Mouse (Mus musculus): ENCODE measurements around the gene Ghdc.

The Ghdc gene

GRCm38 (mm10) chr11:100781763-100782475 lies 11.2 kb upstream of the Ghdc start:
- DNase-seq: no peak

- no peak for DNase-seq
Observed at GRCm38 (mm10) chr11:100780247-100780646, 9.5 kb upstream of the Ghdc start.

- DNase-seq: no peak
Observed at GRCm38 (mm10) chr11:100778069-100778468, 7.3 kb upstream of the Ghdc start.

- DNase-seq: no peak
Observed at GRCm38 (mm10) chr11:100775921-100776320, 5.2 kb upstream of the Ghdc start.

DNA sequence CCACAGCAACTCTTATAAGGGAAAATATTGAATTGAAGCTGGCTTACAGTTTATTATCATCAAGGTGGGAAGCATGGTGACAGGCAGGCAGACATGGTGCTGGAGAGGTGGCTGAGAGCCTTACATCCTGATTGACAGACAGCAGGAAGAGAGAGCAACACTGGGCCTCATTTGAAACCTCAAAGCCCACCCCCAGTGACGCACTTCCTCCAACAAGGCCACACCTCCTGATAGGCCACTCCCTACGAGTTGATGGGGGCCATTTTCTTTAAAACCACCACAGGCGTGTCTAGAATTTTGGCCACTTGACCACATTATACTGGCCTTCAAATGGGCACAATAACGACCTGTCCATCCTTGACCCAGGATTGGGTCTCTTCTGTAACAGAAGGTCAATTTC lies 3.5 kb upstream of the Ghdc start:
- DNase-seq: no peak

DNA sequence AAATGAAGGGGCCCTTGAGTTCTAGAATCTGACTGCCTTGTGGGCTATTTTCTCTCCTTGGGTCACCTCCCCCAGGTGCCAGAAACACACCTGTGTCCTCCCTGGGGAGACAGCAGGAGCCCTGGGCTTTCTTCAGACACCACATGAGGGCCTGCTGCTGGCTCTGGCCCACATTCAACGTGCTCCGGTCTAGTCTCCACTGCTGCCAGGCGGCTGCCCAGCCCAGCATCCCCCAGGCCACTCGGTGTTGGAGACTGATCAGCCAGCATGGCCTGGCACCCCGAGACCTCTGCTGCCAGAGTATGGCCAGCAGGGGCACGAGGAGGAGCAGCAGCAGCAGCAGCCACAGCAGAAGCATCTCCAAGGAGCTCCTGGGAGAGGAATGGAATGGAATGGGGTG lies 777 bp downstream of the Ghdc start:
- peak; percentile 40 to 51 for DNase-seq

DNA sequence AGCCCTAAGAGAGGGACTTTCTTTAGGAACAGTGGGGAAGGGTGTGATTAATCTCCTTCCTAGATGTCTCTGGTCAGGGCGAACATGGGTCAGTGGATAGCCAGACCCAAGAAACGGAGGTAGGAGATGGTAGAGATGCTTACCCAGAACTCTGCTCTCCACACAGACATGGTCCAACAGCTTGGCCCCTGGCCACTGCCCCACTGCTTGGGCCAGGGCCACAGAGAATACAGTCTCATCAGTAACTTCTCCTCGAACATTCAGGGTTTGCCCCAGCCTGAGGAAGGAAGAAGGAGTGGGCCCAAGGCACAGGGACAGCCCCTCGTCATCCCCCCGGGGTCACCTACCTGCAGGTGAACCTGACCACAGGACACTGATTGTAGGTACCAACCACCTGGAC lies 2.9 kb downstream of the Ghdc start:
- DNase-seq: no peak

GRCm38 (mm10) chr11:100766726-100767125 lies 4.0 kb downstream of the Ghdc start:
- no peak for DNase-seq

DNA sequence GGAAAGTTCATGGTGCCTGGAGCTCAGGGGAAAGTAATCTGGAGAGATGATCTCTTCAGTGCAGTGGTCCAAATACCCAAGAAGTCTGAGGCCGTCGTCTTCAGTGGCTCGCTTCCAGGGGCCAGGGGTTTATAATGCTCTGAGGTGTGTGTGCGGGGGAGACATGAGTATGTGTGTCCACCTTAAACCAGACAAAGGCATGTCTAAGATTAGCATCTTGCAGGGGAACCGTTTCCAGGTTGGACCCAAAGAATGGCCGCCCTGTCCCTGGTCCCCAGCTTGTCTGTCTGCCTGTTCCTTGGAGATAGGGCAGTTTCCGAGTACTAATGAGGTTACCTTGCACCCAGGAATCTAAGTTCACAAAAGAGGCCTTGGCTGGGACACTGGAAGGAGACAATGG lies 7.9 kb downstream of the Ghdc start, which contains the start of gene Hcrt:
TSS of gene Hcrt (minus strand) at position 101 of the 400 bp plus-strand sequence.
- no peak for DNase-seq

DNA sequence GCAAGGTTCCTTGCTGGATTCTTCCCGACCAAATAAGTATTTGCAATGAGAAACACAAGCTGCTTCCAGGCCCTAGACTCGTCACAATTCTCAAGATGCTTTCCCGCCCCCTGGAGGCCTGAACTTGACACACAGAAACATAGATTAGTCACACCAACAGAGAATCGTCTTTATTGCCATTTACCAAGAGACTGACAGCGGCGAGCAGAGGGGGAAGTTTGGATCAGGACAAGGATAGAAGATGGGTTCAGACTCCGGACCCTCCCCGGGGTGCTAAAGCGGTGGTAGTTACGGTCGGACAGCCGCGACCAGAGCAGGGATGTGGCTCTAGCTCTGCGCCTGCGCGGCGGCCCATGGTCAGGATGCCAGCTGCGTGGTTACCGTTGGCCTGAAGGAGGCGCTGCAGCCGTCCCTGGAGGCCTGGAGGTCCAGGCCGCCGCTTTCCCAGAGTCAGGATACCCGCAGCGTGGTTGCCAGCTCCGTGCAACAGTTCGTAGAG lies 9.2 kb downstream of the Ghdc start:
- DNase-seq: peak; percentile 93

- peak in 1 of 2 experiments; percentile 66 for DNase-seq
Observed at GRCm38 (mm10) chr11:100759611-100760233, 11.0 kb downstream of the Ghdc start, which contains the start of gene Kcnh4. TSS of gene Kcnh4 (minus strand) at chr11:100759942.

DNA sequence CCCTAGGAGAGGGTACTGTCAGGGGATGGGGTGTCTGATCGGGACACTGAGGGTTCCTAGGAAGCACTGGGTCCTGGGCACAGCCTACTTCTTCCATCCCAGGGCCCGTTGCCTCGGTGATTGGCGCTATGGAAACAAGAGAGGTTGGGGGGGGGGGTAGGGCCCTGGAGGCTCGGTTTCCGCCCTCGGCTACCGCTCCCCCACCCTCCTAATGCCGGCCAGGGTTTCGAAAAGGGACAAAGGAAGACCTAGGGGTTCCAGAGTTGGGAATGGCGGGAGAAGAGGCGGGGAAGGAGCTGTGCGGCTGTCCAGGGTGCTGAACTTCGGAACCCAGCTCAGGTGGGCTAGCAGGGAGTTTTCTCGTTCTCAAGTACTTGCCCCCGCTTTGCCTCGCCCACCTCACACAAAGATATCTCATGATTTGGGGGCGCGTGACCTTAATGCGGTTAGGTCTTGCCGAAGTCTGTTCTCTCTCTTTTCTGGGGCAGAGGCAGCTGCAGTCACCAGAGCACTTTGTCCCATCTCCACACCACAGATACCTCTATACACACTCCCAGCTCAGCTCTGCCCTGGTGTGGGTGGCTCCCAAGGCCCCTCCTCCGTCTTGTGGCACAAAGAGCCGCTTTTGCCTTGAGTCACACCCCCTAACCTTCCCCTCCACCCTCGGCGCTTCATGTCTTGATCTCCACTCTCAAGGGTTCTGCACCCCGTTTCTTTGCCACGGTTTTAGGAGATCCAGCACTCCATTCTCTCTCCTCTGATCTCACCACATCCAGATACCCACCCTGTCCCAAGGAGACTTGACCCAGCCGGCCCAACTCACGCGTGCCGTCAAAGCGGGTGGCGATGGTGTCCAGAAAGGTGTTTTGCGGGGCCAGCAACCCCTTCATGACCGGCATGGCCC lies 11.8 kb downstream of the Ghdc start:
- DNase-seq: no peak

DNA sequence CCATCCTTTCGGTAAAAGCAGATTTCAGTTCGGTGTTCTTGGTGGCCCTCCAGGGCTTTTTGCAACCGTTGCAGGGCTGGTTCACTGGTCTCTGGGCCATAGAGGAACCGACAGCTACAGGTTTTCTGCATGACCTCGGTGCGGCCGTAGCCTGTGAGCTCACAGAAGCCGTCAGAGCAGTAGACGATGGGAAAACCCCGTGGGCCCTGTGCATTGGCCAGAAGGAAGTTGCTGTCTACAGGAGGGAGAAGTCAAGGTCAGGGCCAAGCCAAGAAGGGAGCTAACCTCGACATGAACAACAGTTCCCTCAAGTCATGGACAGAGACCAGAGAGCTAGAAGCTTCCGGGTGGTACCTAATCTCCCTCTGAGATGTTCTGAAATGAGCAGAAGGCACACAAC lies 13.2 kb downstream of the Ghdc start:
- DNase-seq: no peak

- no peak for DNase-seq
Observed at GRCm38 (mm10) chr11:100756476-100756875, 14.3 kb downstream of the Ghdc start.

GRCm38 (mm10) chr11:100754693-100755057 lies 16.1 kb downstream of the Ghdc start:
- DNase-seq: no peak

- no peak for DNase-seq
Observed at GRCm38 (mm10) chr11:100754021-100754692, 16.6 kb downstream of the Ghdc start.

GRCm38 (mm10) chr11:100752294-100752693 lies 18.5 kb downstream of the Ghdc start:
- no peak for DNase-seq

GRCm38 (mm10) chr11:100750127-100750526 lies 20.6 kb downstream of the Ghdc start:
- DNase-seq: no peak

DNA sequence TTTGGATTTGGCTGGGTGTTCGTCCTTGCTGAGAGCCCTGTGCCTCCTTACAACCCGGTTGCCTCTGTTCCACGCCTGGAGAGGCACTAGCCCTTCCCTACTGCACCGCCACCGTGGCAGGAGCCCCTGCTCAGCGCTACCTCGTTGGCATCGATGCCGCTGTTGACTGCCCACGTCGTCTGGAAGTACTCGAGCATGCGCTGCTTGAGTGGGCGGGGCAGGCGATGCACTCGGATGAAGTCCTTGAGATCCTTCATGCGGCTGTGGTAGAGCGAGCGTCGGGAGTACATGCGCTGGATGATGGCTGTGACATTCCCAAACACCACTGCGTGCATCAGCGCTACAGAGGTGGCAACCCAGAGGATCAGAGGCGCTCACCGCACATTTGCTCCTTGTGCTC lies 21.3 kb downstream of the Ghdc start:
- no peak for DNase-seq

- no peak for DNase-seq
Observed at GRCm38 (mm10) chr11:100748620-100749019, 22.1 kb downstream of the Ghdc start.

DNA sequence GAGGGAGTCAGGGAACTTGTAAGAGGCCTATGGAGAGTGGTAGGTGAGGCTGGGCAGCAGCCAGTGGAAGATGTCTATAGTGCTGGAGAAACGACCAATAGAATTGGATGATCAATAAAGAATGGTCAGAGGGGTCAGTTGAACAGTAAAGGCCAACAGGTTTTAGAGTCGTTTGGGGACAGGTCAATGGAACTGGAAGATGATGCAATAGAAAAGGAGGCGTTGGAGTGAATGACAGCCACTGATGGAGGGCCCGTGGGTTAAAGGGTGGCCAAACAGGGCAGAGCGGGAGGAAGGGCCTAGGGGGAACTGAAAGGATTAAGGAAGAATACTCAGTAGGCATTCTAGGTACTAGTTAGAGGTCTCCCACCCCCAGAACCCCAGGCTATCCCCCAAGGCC lies 23.6 kb downstream of the Ghdc start:
- no peak for DNase-seq

DNA sequence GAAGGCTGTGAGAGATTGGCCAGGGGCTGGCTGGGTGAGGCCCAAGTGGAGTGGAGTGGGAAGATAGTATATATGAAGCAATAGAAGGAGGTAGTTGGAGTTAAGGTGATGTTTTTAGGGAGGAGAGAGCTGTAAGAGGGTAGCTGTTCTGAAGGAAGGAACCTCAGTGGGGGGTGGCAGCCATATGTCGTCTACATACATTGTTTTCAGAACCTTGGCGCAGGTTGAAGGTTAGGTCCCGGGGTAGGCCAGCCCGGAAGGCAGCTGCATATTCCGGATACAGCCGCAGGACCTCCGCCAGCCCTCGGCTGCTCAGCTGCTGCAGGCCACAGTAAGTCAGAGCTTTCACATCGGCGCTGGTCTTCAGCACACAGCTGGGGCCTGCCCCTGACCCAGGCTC lies 24.2 kb downstream of the Ghdc start:
- no peak for DNase-seq

DNA sequence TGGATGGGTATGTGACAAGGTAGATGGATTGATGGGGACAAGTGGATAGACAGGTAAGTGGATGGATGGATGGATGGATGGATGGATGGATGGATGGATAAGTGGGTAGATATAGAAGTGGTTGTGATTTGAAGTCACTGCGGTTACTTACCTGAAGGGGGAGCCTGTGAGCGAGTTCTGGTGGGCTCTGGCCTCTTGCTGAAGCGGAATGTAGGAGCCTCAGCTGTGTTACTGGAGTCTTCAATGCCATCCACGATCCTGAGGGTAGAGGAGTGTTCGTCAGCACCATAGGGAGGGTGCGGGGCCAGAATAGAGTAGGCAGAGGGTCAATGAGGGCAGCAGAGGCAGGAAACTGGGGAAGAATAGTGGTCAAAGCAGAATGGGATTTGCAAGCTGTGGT lies 25.7 kb downstream of the Ghdc start:
- DNase-seq: peak; percentile 63 to 74
